Mouse (Mus musculus): ENCODE results near the gene 2210016L21Rik. TPM values are rescaled to one million over a fixed set of nuclear protein-coding genes. Genes with fewer than 3 reads are reported as not detected.
A peak's percentile ranks its signal among the peaks of the same experiment; 100 is the strongest.

Gene 2210016L21Rik
- total and polyA plus RNA-seq, 2 experiments = 3.0 to 6.1 TPM

DNA sequence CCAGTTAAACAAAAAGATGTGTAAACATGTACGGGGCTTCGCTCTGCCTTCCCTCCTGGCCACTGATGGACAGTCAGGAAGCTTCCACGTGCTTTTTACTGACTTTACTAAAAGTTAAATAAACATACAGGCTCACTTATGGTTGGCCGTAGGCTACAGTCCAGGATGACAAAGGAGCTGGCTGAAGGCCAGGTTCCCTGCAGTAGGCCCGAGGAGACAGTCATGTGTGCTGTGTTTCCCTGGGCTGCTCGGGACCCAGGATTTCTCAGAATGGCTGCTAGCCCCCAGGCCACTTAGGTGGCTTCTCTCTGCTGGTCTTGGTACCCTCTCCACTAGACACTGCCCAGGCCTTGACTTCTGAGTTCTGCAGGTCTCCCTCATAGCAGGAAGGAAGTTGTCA is 6.9 kb downstream of the 2210016L21Rik start:
- H3K27me3 ChIP-seq (ENCODE audit: control insufficient read depth, insufficient read depth, low read length) = no peaks in the 10 kb centered on the region
- H3K4me1 ChIP-seq (ENCODE audit: control insufficient read depth, insufficient read depth, low read length) = peaks cover 14% of the 10 kb centered on the region
- H3K4me3 ChIP-seq (ENCODE audit: insufficient read depth, low read depth, low read length) = no peak overlapping the region
- no peaks in the 10 kb centered on the region for H3K79me2 ChIP-seq (ENCODE audit: control insufficient read depth, insufficient read depth, low read length)
- TF ChIP-seq CTCF (IDR thresholded peaks at IDR 0.05; ENCODE audit: low read depth, low read length) = no peak
- TF ChIP-seq POLR2A (IDR thresholded peaks at IDR 0.05; ENCODE audit: extremely low read depth, insufficient read depth, low read length) = no peak
- H3K27ac ChIP-seq (replicated peaks; ENCODE audit: insufficient read depth, low read depth, low read length) = no peak overlapping the region
- WGBS = 9% methylated on average over 6 of the region's 6 CpGs
- peaks cover 6% of the 10 kb centered on the region; the same call in 1 of the 2 replicates for H3K36me3 ChIP-seq (ENCODE audit: control insufficient read depth, insufficient read depth, low read length)
- no peak overlapping the region for H3K9ac ChIP-seq (ENCODE audit: low read depth, low read length)
- peak; percentile 69 for DNase-seq (ENCODE audit: extremely low read depth, low read depth, low spot score)

DNA sequence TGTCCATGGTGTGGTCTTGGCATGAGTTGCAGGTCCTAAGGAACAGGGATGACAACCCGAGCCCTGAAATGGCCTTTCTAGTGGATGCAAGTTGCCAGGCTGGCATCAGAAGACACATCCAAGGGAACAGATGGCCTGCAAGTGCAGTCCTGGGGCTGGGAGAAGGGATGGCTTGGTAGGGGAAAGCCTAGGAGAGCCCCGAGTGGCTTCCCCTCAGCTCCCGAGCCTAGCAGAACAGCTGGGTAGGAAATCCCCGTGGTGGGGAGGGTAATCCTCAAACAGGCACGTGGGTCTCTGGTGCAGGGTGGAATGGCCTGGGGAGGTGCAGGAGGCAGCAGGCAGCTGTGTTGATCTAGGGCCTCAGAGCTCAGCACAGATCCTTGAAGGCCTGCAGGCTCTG is 7.4 kb downstream of the 2210016L21Rik start:
- Histone ChIP-seq H3K9ac (ENCODE audit: low read depth, low read length) (no peak overlapping the region), H3K4me3 (ENCODE audit: insufficient read depth, low read depth, low read length) (no peak overlapping the region), H3K4me1 (ENCODE audit: control insufficient read depth, insufficient read depth, low read length) (peaks cover 14% of the 10 kb centered on the region), H3K36me3 (ENCODE audit: control insufficient read depth, insufficient read depth, low read length) (peaks cover 6% of the 10 kb centered on the region; the same call in 1 of the 2 replicates), H3K27ac (replicated peaks; ENCODE audit: insufficient read depth, low read depth, low read length) (no peak overlapping the region), H3K27me3 (ENCODE audit: control insufficient read depth, insufficient read depth, low read length) (no peaks in the 10 kb centered on the region), H3K79me2 (ENCODE audit: control insufficient read depth, insufficient read depth, low read length) (no peaks in the 10 kb centered on the region)
- 58% methylated on average over 5 of the region's 5 CpGs for whole genome bisulfite sequencing
- no peak for DNase-seq (ENCODE audit: extremely low read depth, low read depth, low spot score)
- TF ChIP-seq POLR2A (IDR thresholded peaks at IDR 0.05; ENCODE audit: extremely low read depth, insufficient read depth, low read length) (no peak), CTCF (IDR thresholded peaks at IDR 0.05; ENCODE audit: low read depth, low read length) (no peak)

DNA sequence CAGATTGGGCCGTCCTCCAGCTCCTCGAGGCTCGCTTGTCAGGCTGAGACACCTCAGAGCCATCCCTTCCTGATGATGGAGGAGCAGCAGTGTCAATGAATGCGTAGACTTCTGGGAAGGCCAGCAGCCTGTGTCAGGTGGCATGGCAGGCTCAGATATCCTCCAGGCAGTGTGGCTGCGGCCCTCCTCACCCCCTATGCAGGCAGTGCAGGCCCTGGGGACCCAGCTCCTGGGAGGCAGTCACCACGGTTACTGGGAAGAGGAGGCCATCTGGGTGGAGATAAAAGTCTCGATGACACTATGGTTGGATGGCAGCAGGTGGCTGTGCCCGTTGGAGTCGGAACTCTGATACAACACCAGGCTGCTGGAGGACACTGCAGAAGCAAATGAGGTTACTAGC is 7.9 kb downstream of the 2210016L21Rik start:
- TF ChIP-seq CTCF (IDR thresholded peaks at IDR 0.05; ENCODE audit: low read depth, low read length) (no peak), POLR2A (IDR thresholded peaks at IDR 0.05; ENCODE audit: extremely low read depth, insufficient read depth, low read length) (no peak)
- Histone ChIP-seq H3K27ac (replicated peaks; ENCODE audit: insufficient read depth, low read depth, low read length) (no peak overlapping the region), H3K27me3 (ENCODE audit: control insufficient read depth, insufficient read depth, low read length) (no peaks in the 10 kb centered on the region), H3K79me2 (ENCODE audit: control insufficient read depth, insufficient read depth, low read length) (no peaks in the 10 kb centered on the region), H3K4me1 (ENCODE audit: control insufficient read depth, insufficient read depth, low read length) (peaks cover 14% of the 10 kb centered on the region), H3K36me3 (ENCODE audit: control insufficient read depth, insufficient read depth, low read length) (peaks cover 10% of the 10 kb centered on the region; the same call in 1 of the 2 replicates), H3K9ac (ENCODE audit: low read depth, low read length) (no peak overlapping the region), H3K4me3 (ENCODE audit: insufficient read depth, low read depth, low read length) (no peak overlapping the region)
- DNase-seq (ENCODE audit: extremely low read depth, low read depth, low spot score) = no peak
- WGBS = 90% methylated on average over 9 of the region's 9 CpGs

DNA sequence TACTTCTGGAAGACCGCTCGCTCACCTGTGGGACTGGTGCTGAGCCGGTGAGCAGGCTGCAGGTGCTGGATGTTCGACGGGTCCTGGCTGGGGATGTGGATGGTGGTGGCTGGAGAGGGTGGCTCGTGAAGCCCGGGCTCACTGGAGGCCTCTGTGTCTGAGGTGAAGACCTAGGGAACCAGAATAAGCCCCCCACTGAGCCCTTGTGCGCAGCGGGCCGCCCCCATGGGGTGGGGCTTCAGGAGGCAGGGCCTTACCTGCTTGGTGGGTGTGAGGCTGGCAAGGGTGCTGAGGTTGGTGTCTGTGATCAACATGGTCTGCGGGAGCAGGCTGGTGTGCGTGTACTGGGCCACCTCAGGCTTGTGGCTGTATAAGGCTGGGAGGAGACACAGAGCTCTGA is 8.7 kb downstream of the 2210016L21Rik start:
- Histone ChIP-seq H3K4me1 (ENCODE audit: control insufficient read depth, insufficient read depth, low read length) (peaks cover 14% of the 10 kb centered on the region), H3K36me3 (ENCODE audit: control insufficient read depth, insufficient read depth, low read length) (peaks cover 10% of the 10 kb centered on the region; the same call in 1 of the 2 replicates), H3K27me3 (ENCODE audit: control insufficient read depth, insufficient read depth, low read length) (no peaks in the 10 kb centered on the region), H3K4me3 (ENCODE audit: insufficient read depth, low read depth, low read length) (no peak overlapping the region), H3K9ac (ENCODE audit: low read depth, low read length) (no peak overlapping the region), H3K27ac (replicated peaks; ENCODE audit: insufficient read depth, low read depth, low read length) (peak overlapping the region; percentile 8; the same call in 1 of the 2 replicates), H3K79me2 (ENCODE audit: control insufficient read depth, insufficient read depth, low read length) (no peaks in the 10 kb centered on the region)
- 87% methylated on average over 12 of the region's 12 CpGs for WGBS
- no peak for TF ChIP-seq CTCF (IDR thresholded peaks at IDR 0.05; ENCODE audit: low read depth, low read length)
- no peak for TF ChIP-seq POLR2A (IDR thresholded peaks at IDR 0.05; ENCODE audit: extremely low read depth, insufficient read depth, low read length)
- DNase-seq (ENCODE audit: extremely low read depth, low read depth, low spot score) = no peak

DNA sequence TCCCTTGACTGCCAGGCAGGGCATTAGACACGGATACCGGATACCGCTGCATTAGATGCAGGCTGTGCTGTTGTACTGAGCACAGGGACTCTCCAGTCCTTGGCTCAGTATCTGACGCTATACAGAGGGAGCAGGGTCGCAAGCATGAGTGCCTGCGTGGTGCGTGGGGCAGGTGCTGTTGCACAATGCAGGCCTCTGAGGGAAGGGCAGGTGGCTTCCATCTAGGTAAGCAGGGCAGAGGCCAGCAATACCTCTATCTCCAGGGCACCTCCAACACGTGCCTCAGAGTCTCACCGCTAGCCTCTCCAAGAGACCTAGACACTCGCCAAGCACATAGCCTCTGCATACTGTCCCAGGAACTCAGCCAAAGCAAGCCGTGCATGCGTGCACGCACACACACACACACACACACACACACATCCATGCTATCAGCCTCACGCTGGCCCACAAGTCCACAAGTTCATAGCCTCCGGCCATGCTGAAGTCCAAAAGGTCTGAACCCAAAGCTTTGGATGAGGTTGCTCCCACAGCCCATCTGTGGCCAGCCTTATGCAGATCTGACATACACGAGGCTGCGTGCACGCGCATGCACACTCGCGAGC is 9.4 kb downstream of the 2210016L21Rik start:
- Histone ChIP-seq H3K9ac (ENCODE audit: low read depth, low read length) (no peak overlapping the region), H3K27ac (replicated peaks; ENCODE audit: insufficient read depth, low read depth, low read length) (peak overlapping the region; percentile 8)
- WGBS = 27% methylated on average over 21 of the region's 21 CpGs

DNA sequence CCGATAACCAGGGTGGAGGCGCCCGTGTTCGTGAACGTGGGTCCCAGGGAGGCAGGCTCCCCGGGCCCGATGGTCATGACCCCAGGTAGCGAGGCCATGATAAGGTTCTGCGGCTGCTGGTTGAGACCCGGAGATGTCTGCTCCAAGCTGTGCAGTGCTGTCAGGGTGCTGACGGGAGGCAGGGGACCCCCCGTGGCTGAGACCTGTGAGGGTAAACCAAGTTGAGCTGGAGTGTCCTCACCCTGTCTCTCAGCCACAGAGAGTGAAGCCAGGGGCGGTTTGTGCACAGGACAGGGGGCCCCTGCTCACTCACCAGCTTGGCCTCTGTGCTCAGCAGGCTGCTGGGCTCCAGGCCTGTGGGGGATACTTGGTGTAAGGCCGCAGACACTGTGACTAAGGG is 11.4 kb downstream of the 2210016L21Rik start:
- WGBS = 91% methylated on average over 14 of the region's 14 CpGs
- no peak for DNase-seq (ENCODE audit: extremely low read depth, low read depth, low spot score)
- Histone ChIP-seq H3K9ac (ENCODE audit: low read depth, low read length) (no peak overlapping the region), H3K4me3 (ENCODE audit: insufficient read depth, low read depth, low read length) (no peak overlapping the region), H3K79me2 (ENCODE audit: control insufficient read depth, insufficient read depth, low read length) (no peaks in the 10 kb centered on the region), H3K36me3 (ENCODE audit: control insufficient read depth, insufficient read depth, low read length) (peaks cover 20% of the 10 kb centered on the region), H3K4me1 (ENCODE audit: control insufficient read depth, insufficient read depth, low read length) (peaks cover 14% of the 10 kb centered on the region), H3K27me3 (ENCODE audit: control insufficient read depth, insufficient read depth, low read length) (no peaks in the 10 kb centered on the region), H3K27ac (replicated peaks; ENCODE audit: insufficient read depth, low read depth, low read length) (no peak overlapping the region)
- TF ChIP-seq POLR2A (IDR thresholded peaks at IDR 0.05; ENCODE audit: extremely low read depth, insufficient read depth, low read length) (no peak), CTCF (IDR thresholded peaks at IDR 0.05; ENCODE audit: low read depth, low read length) (no peak)

More for the DNA sequence above, 9.4 kb downstream of the 2210016L21Rik start:
- TF ChIP-seq POLR2A (IDR thresholded peaks at IDR 0.05; ENCODE audit: extremely low read depth, insufficient read depth, low read length) = no peak
- Histone ChIP-seq H3K4me3 (ENCODE audit: insufficient read depth, low read depth, low read length) (no peak overlapping the region), H3K4me1 (ENCODE audit: control insufficient read depth, insufficient read depth, low read length) (peaks cover 14% of the 10 kb centered on the region), H3K36me3 (ENCODE audit: control insufficient read depth, insufficient read depth, low read length) (peaks cover 13% of the 10 kb centered on the region; the same call in 1 of the 2 replicates), H3K79me2 (ENCODE audit: control insufficient read depth, insufficient read depth, low read length) (no peaks in the 10 kb centered on the region), H3K27me3 (ENCODE audit: control insufficient read depth, insufficient read depth, low read length) (no peaks in the 10 kb centered on the region)
- DNase-seq (ENCODE audit: extremely low read depth, low read depth, low spot score) = peak; percentile 93

Data from liver, adult 2 months (tissue).